Mouse (Mus musculus) frontal cortex, adult 2 months (tissue): Measurements from ENCODE around the gene App. TPM values are rescaled to one million over a fixed set of nuclear protein-coding genes. Genes with fewer than 3 reads are reported as not detected.

Source experiments
- DNase-seq, 2 experiments: peaks; one replicate each; pipeline ENCODE4 v3.0.0; 2022; ENCODE audit warnings: low spot score in 1 of 2; ENCODE audit errors: extremely low spot score in 1 of 2
- polyA plus RNA-seq: library from polyadenylated mRNA; depleted of rRNA; stranded (reverse); fragments of >200 nt; gene quantifications from 2 replicates; pipeline ENCODE4 v1.2.3, GENCODE M21; 2012

The App gene
- polyA plus RNA-seq, 1 experiment: 922 TPM

- peak; percentile 10 to 52 for DNase-seq
Measured at GRCm38 (mm10) chr16:84916772-84917171, 256.8 kb downstream of the App start.

GRCm38 (mm10) chr16:84911477-84912165, 261.9 kb downstream of the App start:
- DNase-seq: no peak

GRCm38 (mm10) chr16:84902995-84903394, 270.6 kb downstream of the App start:
- no peak for DNase-seq
